Mouse (Mus musculus) myocyte (in vitro differentiated cells): Measurements from ENCODE around the gene Dock4.

Experiments used
- E2F4 ChIP-seq: IDR thresholded peaks from one replicate; pipeline ENCODE4 v1.6.1; 2011; ENCODE audit warnings: mild to moderate bottlenecking, control low read depth, moderate library complexity; ENCODE audit not compliant: insufficient read depth
- MYOG ChIP-seq, 3 experiments: IDR thresholded peaks; one replicate each; pipeline ENCODE4 v1.6.1; 2011; ENCODE audit warnings: control low read depth in 2 of 3, low read depth in 2 of 3, mild to moderate bottlenecking in 2 of 3; ENCODE audit not compliant: insufficient read length in 2 of 3, control insufficient read depth in 1 of 3, insufficient read depth in 1 of 3
- POLR2A ChIP-seq: IDR thresholded peaks from one replicate; pipeline ENCODE4 v1.6.1; 2011; ENCODE audit warnings: low read depth, mild to moderate bottlenecking, control low read depth, moderate library complexity; ENCODE audit not compliant: insufficient read length
- POLR2AphosphoS2 ChIP-seq: IDR thresholded peaks from one replicate; pipeline ENCODE4 v1.6.1; 2011; ENCODE audit warnings: low read depth, control low read depth; ENCODE audit not compliant: insufficient read length
- REST ChIP-seq: IDR thresholded peaks from one replicate; pipeline ENCODE4 v1.6.1; 2011; ENCODE audit warnings: mild to moderate bottlenecking, control low read depth, moderate library complexity; ENCODE audit not compliant: insufficient read depth, insufficient read length
- TCF12 ChIP-seq: IDR thresholded peaks from one replicate; pipeline ENCODE4 v1.6.1; 2011; ENCODE audit warnings: mild to moderate bottlenecking, control low read depth; ENCODE audit not compliant: poor library complexity, insufficient read depth, severe bottlenecking
- USF1 ChIP-seq: IDR thresholded peaks from one replicate; pipeline ENCODE4 v1.6.1; 2011; ENCODE audit warnings: low read depth, mild to moderate bottlenecking, control low read depth, moderate library complexity

DNA sequence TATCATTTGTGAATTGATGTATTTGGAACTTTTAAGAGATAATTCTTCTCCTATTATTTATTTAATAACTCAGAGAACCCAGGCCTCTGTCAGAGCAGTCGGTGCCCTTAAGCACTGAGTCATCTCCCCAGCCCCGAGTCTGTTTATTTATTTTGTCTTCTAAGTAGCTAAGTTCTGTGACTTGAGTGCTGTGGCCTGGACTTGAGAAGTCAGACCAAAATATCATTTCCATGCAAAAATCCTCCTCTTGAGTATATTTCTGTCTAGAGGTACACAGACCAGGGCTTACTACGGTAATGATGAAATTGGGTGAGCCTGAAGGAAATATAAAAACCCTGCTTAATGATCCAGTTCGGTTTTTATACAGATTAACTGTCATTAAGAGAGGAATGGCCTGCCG lies 52.1 kb downstream of the Dock4 start:
- no peak for TF ChIP-seq POLR2AphosphoS2
- TF ChIP-seq MYOG (IDR thresholded peaks at IDR 0.05; ENCODE audit: control insufficient read depth in 1 of 3, insufficient read depth in 1 of 3, insufficient read length in 2 of 3, low read depth in 2 of 3), result no peak
- TF ChIP-seq E2F4, result no peak
- TF ChIP-seq POLR2A, result no peak
- no peak for TF ChIP-seq REST
- no peak for TF ChIP-seq USF1
- TF ChIP-seq TCF12, result no peak
